10 mouse cellular contexts compared by ENCODE assay signal in genomic region chr19:5409068-5409467, GRCm38 (mm10). TPM values are rescaled to one million over a fixed set of nuclear protein-coding genes. Genes with fewer than 3 reads are reported as not detected.
A peak's percentile ranks its signal among the peaks of the same experiment; 100 is the strongest.
DNase-seq lines count a peak whose midpoint lies in the region; ATAC-seq and TF ChIP-seq lines count a peak whose summit lies in the region.
"Had no signal": no experiment of that assay in that cellular context is flagged by ENCODE, and none has a peak within 500 bp of the region (broad histone marks: within the 10 kb centered on the region; RNA-seq: fewer than 3 reads in every experiment).

No protein-coding gene starts in this region.

- 74% methylated on average over 5 of the region's 5 CpGs for WGBS in heart, embryonic 13.5 days

- H3K36me3 ChIP-seq in heart, embryonic 13.5 days, result peaks cover 8% of the 10 kb centered on the region; the same call in 1 of the 2 replicates

- intact Hi-C loops in left cerebral cortex, postnatal 4 days (cut with DNase I), result no loop called here
- intact Hi-C loops in left cerebral cortex, postnatal 25 days (cut with DNase I), result no loop called here

- no peaks in the 10 kb centered on the region for H3K9me3 ChIP-seq in heart, embryonic 13.5 days

- H3K27ac ChIP-seq in heart, embryonic 13.5 days (replicated peaks), result peak overlapping the region; percentile 51

- peak overlapping the region; percentile 33 for H3K9ac ChIP-seq in heart, embryonic 13.5 days

- no peak for TF ChIP-seq CTCF in brain, embryonic 14.5 days (IDR thresholded peaks at IDR 0.05; ENCODE audit: borderline replicate concordance, extremely low read depth, insufficient read depth, insufficient read length)

- H3K27me3 ChIP-seq in heart, embryonic 13.5 days (replicated peaks), result no peaks in the 10 kb centered on the region

- no peak overlapping the region for H3K4me2 ChIP-seq in heart, embryonic 13.5 days

- ATAC-seq in heart, embryonic 13.5 days (ENCODE audit: extremely low read depth, insufficient number of reproducible peaks, low FRiP score, low TSS enrichment), result no peak
- ATAC-seq: midbrain, embryonic 16.5 days had no signal

- peak; percentile 30 for DNase-seq in left cerebral cortex, postnatal 4 days
- DNase-seq in left cerebral cortex, postnatal 25 days (ENCODE audit: low spot score in 2 of 2), result no peak
- peak; percentile 24 for DNase-seq in brain, embryonic 14.5 days (ENCODE audit: low read depth)
- DNase-seq in lung, postnatal 10 days, result peak; percentile 81
- DNase-seq in urinary bladder, adult 18-20 months (ENCODE audit: low spot score in 2 of 2), result no peak
- DNase-seq in ovary, postnatal 14 days (ENCODE audit: low spot score), result no peak

- peaks cover 36% of the 10 kb centered on the region for H3K4me1 ChIP-seq in heart, embryonic 13.5 days

- no peak overlapping the region for H3K4me3 ChIP-seq in heart, embryonic 13.5 days

- no peak for TF ChIP-seq POLR2A in brain, embryonic 14.5 days (IDR thresholded peaks at IDR 0.05; ENCODE audit: borderline replicate concordance, extremely low read depth, insufficient read depth, insufficient read length, poor library complexity, severe bottlenecking)

RNA-seq across cellular contexts. Expression of gene Tsga10ip, which starts 6.7 kb away (rescaled TPM):
- not detected for total RNA-seq in left cerebral cortex, postnatal 4 days (2021)
- not detected for total RNA-seq in left cerebral cortex, postnatal 25 days (2021)
- 0.04 and 0.20 TPM in 2 replicates for polyA plus RNA-seq in brain, embryonic 14.5 days (2012; rRNA removed)
- 1.6 and 2.2 TPM in 2 replicates for polyA plus RNA-seq in heart, embryonic 13.5 days (2015; fragmentation: Nextera tagmentation; extraction: Ambion mirVana)
- total RNA-seq: adrenal gland, postnatal 4 days had no signal
- polyA plus RNA-seq: midbrain, embryonic 16.5 days had no signal

RNA-seq across cellular contexts. Expression of gene Drap1, which starts 15.7 kb away (rescaled TPM):
- total RNA-seq in left cerebral cortex, postnatal 4 days (2021), result 100 to 1,000 TPM; 256 to 263 TPM
- 100 to 1,000 TPM; 197 to 233 TPM for total RNA-seq in left cerebral cortex, postnatal 25 days (2021)
- 224 and 257 TPM in 2 replicates for polyA plus RNA-seq in brain, embryonic 14.5 days (2012; rRNA removed)
- 190 and 213 TPM in 2 replicates for polyA plus RNA-seq in heart, embryonic 13.5 days (2015; fragmentation: Nextera tagmentation; extraction: Ambion mirVana)

RNA-seq across cellular contexts. Expression of gene AI837181, which starts 15.9 kb away (rescaled TPM):
- 10 to 100 TPM; 49.9 to 51.7 TPM for total RNA-seq in left cerebral cortex, postnatal 4 days (2021)
- 10 to 100 TPM; 70.2 to 73.3 TPM for total RNA-seq in left cerebral cortex, postnatal 25 days (2021)
- polyA plus RNA-seq in brain, embryonic 14.5 days (2012; rRNA removed), result 86.4 and 106 TPM in 2 replicates
- 38.3 and 40.9 TPM in 2 replicates for polyA plus RNA-seq in heart, embryonic 13.5 days (2015; fragmentation: Nextera tagmentation; extraction: Ambion mirVana)

RNA-seq across cellular contexts. Expression of gene Sart1, which starts 20.6 kb away (rescaled TPM):
- 100 to 1,000 TPM in 1 of 2 experiments, 10 to 100 TPM in 1; 84.2 to 101 TPM for total RNA-seq in left cerebral cortex, postnatal 4 days (2021)
- total RNA-seq in left cerebral cortex, postnatal 25 days (2021), result 10 to 100 TPM; 87.9 to 92.8 TPM
- polyA plus RNA-seq in brain, embryonic 14.5 days (2012; rRNA removed), result 40.9 and 65.0 TPM in 2 replicates
- 40.7 and 41.9 TPM in 2 replicates for polyA plus RNA-seq in heart, embryonic 13.5 days (2015; fragmentation: Nextera tagmentation; extraction: Ambion mirVana)

RNA-seq across cellular contexts. Expression of gene Fosl1, which starts 38.3 kb away (rescaled TPM):
- not detected for total RNA-seq in left cerebral cortex, postnatal 4 days (2021)
- not detected for total RNA-seq in left cerebral cortex, postnatal 25 days (2021)
- not detected in 2 replicates for polyA plus RNA-seq in brain, embryonic 14.5 days (2012; rRNA removed)
- not detected in 2 replicates for polyA plus RNA-seq in heart, embryonic 13.5 days (2015; fragmentation: Nextera tagmentation; extraction: Ambion mirVana)
- polyA plus RNA-seq: intestine, embryonic 14.5 days; midbrain, embryonic 16.5 days had no signal

Comparison
In these comparisons a context has a peak if more than half of its experiments do, and no peak if none do; other contexts are left out.
1. DNase-seq: peak in left cerebral cortex, postnatal 4 days (single experiment), brain, embryonic 14.5 days (single experiment) and lung, postnatal 10 days (single experiment); none in left cerebral cortex, postnatal 25 days (0 of 2), urinary bladder, adult 18-20 months (0 of 2) and ovary, postnatal 14 days (single experiment).